Mouse (Mus musculus) embryonic fibroblast, embryonic 13.5 days (primary cell): ENCODE data around the gene Uncx.

ENCODE experiments used
- CTCF ChIP-seq: IDR thresholded peaks from 2 replicates; pipeline ENCODE4 v1.5.1; 2011; ENCODE audit warnings: mild to moderate bottlenecking, control low read depth, low read length, moderate library complexity, borderline replicate concordance; ENCODE audit not compliant: insufficient read depth
- POLR2A ChIP-seq: IDR thresholded peaks from 2 replicates; pipeline ENCODE4 v1.6.1; 2011; ENCODE audit warnings: low read depth, mild to moderate bottlenecking, control low read depth, low read length, moderate library complexity

- no peak for TF ChIP-seq CTCF
- no peak for TF ChIP-seq POLR2A
These were observed 38.1 kb downstream of the Uncx start for GRCm38 (mm10) chr5:139581308-139581868.
